Mouse (Mus musculus) liver, adult 2 months (tissue): Measurements from ENCODE around the gene Olfr332.

ENCODE experiments used
- CTCF ChIP-seq: fragments of 200-500 bp; IDR thresholded peaks from 2 replicates; pipeline ENCODE4 v1.5.1; 2011; ENCODE audit warnings: low read depth, low read length, control low read depth
- POLR2A ChIP-seq: fragments of 200-500 bp; IDR thresholded peaks from 2 replicates; pipeline ENCODE4 v1.6.1; 2011; ENCODE audit warnings: low read length, control low read depth; ENCODE audit not compliant: insufficient read depth; ENCODE audit errors: extremely low read depth

- no peak for TF ChIP-seq CTCF
- TF ChIP-seq POLR2A = no peak
Observed at GRCm38 (mm10) chr11:58492455-58492854, at the start of gene Olfr332.
